Mouse (Mus musculus) liver, embryonic 14.5 days (tissue): ENCODE measurements around the gene Atxn1. TPM values are rescaled to one million over a fixed set of nuclear protein-coding genes. Genes with fewer than 3 reads are reported as not detected.

Experiments used
- ATAC-seq: fragments of 200-750 bp; cut with Nextera tagmentation; 2 replicates; pipeline ENCODE4 v1.8.0; 2017; ENCODE audit warnings: moderate number of reproducible peaks, mild to moderate bottlenecking, moderate library complexity; ENCODE audit not compliant: insufficient read depth
- DNase-seq, 3 experiments: peaks; one replicate each; pipeline ENCODE4 v3.0.0-alpha.2; 2012 to 2013; ENCODE audit warnings: low read depth in 3 of 3, low spot score in 3 of 3
- H3K27ac ChIP-seq: fragments of 300-500 bp; sonication (generic); 2 replicates; pipeline ENCODE4 v1.5.1; 2014; ENCODE audit warnings: moderate library complexity, mild to moderate bottlenecking, control low read depth, inconsistent platforms
- H3K27me3 ChIP-seq: fragments of 300-500 bp; sonication (generic); 2 replicates; pipeline ENCODE4 v1.6.1; 2014; ENCODE audit warnings: mild to moderate bottlenecking, low read length, moderate library complexity; ENCODE audit not compliant: control insufficient read depth, insufficient read depth
- H3K36me3 ChIP-seq: fragments of 300-500 bp; sonication (generic); replicated peaks from 2 replicates; pipeline ENCODE4 v1.6.1; 2014; ENCODE audit warnings: low read depth; ENCODE audit not compliant: control insufficient read depth, insufficient read depth
- H3K4me1 ChIP-seq, 2 experiments: fragments of 200-500 bp in 1 of 2; fragments of 300-500 bp in 1 of 2; sonication (generic) in 1 of 2; replicated peaks; 2 replicates each; pipeline ENCODE4 v1.6.1; 2012 to 2014; ENCODE audit warnings: antibody characterized with exemption in 1 of 2, inconsistent platforms in 1 of 2, low read length in 1 of 2; ENCODE audit not compliant: control insufficient read depth in 2 of 2, insufficient read depth in 2 of 2
- H3K4me2 ChIP-seq: fragments of 300-500 bp; sonication (generic); 2 replicates; pipeline ENCODE4 v1.6.1; 2014; ENCODE audit warnings: low read depth, mild to moderate bottlenecking, control low read depth, moderate library complexity
- H3K4me3 ChIP-seq, 2 experiments: fragments of 200-500 bp in 1 of 2; fragments of 300-500 bp in 1 of 2; sonication (generic) in 1 of 2; 2 replicates each; pipeline ENCODE4 v1.5.1; 2012 to 2014; ENCODE audit warnings: low read depth in 2 of 2, low read length in 2 of 2, mild to moderate bottlenecking in 2 of 2, control low read depth in 1 of 2, inconsistent platforms in 1 of 2, moderate library complexity in 1 of 2; ENCODE audit not compliant: insufficient read depth in 1 of 2
- H3K9ac ChIP-seq: fragments of 300-500 bp; sonication (generic); replicated peaks from 2 replicates; pipeline ENCODE4 v1.6.1; 2014; ENCODE audit warnings: mild to moderate bottlenecking, control low read depth, moderate library complexity
- H3K9me3 ChIP-seq: fragments of 300-500 bp; sonication (generic); 2 replicates; pipeline ENCODE4 v1.6.1; 2016; ENCODE audit warnings: low read length, mixed read lengths; ENCODE audit not compliant: control insufficient read depth
- CTCF ChIP-seq: IDR thresholded peaks from 2 replicates; pipeline ENCODE4 v1.5.1; 2016; ENCODE audit warnings: antibody characterized with exemption, low read depth, control low read depth
- EP300 ChIP-seq: IDR thresholded peaks from 2 replicates; pipeline ENCODE4 v1.6.1; 2016; ENCODE audit warnings: antibody characterized with exemption, low read depth
- WGBS: fragments of 180-500 bp; shearing (Covaris S2); extraction: QIAGEN DNeasy Blood & Tissue Kit; methylation state at CpG from one replicate; pipeline ENCODE4 v1.1.7; 2014; ENCODE audit not compliant: insufficient replicate concordance; 5-methylcytosine and 5-hydroxymethylcytosine counted together
- polyA plus RNA-seq, 2 experiments: library from polyadenylated mRNA; depleted of rRNA in 1 of 2; stranded (reverse) in 1 of 2; unstranded in 1 of 2; fragments of >200 nt; fragmentation: Nextera tagmentation in 1 of 2; extraction: Ambion mirVana in 1 of 2; gene quantifications; 2 replicates each; pipeline versions ENCODE4 v1.2.1 to v1.2.3; 2012 to 2014

Atxn1 gene
- polyA plus RNA-seq, 2 experiments = 1.0 to 1.2 TPM

DNA sequence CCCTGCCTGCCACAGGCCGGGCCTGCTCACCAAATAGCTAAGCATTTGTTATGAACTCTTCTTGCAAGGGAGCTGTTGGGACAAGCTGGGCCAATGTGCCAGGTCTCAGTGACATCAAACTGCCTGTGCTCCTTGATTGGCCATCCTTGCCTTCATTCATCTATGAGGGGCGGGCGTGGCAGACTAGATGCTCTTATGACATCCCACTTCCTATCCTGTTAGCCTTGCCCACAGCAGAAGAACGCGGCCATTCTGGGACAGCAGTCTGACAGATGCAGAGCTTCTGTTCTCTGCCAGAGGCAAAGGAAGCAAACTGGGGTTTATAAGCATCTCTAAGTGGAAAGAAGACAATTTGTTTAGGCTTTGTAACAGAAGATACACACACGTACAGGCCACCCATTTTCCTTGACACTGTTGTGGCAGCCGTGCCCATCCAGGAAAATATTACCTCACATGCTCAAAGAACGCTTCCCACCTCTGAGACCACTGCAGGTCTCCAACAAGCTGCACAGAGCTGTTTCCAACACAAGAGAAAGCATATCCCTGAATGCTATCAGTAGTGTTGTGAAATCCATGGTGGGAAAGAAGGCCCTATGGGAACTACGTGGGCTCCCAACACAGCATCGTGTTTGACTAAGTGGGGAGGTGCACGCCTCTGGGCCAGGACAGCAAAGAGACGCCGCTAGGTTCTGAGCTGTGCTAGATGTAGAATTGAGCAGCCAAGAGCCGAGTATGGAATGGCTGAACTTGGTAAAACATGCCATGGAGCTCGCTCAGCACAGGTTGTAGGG lies 162.0 kb downstream of the Atxn1 start:
- Histone ChIP-seq H3K4me3 (no peak overlapping the region), H3K27ac (no peak overlapping the region), H3K4me2 (no peak overlapping the region), H3K27me3 (no peaks in the 10 kb centered on the region), H3K36me3 (no peaks in the 10 kb centered on the region), H3K4me1 (no peaks in the 10 kb centered on the region), H3K9me3 (no peaks in the 10 kb centered on the region), H3K9ac (no peak overlapping the region)
- WGBS = 72% methylated on average over 15 of the region's 15 CpGs
- ATAC-seq (no peak), DNase-seq (no peak)
- TF ChIP-seq CTCF = no peak

GRCm38 (mm10) chr13:45798248-45798647 lies 166.6 kb downstream of the Atxn1 start:
- no peak overlapping the region for H3K9ac ChIP-seq
- no peak for ATAC-seq
- H3K4me2 ChIP-seq = no peak overlapping the region
- no peak for DNase-seq
- H3K9me3 ChIP-seq = no peaks in the 10 kb centered on the region
- H3K27ac ChIP-seq = no peak overlapping the region
- H3K4me1 ChIP-seq = no peaks in the 10 kb centered on the region
- WGBS = 64% methylated on average over 4 of the region's 4 CpGs
- no peak overlapping the region for H3K4me3 ChIP-seq
- no peak for TF ChIP-seq EP300
- H3K36me3 ChIP-seq = no peaks in the 10 kb centered on the region
- H3K27me3 ChIP-seq = no peaks in the 10 kb centered on the region

DNA sequence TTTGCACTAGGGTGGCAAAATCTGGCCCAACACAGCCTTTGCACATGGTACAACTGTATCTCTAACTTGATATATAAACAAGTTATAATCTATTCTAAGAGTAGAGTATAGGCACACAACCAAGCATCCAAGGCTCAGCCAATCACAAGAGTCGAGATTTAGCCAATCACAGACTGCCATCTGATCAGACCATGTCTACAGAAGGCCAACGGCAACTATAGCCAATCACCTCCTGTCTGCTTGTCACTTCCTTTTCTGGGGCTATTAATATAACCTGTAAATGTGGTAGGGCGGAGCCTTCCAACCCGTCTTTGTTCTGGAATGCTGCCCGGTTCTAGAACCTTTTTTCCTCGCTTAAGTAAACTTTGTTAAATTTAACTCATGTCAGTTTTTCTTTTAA lies 167.1 kb downstream of the Atxn1 start:
- Histone ChIP-seq H3K9ac (no peak overlapping the region), H3K27me3 (no peaks in the 10 kb centered on the region), H3K27ac (no peak overlapping the region), H3K4me2 (no peak overlapping the region), H3K4me3 (no peak overlapping the region), H3K9me3 (no peaks in the 10 kb centered on the region), H3K36me3 (no peaks in the 10 kb centered on the region), H3K4me1 (no peaks in the 10 kb centered on the region)
- no peak for TF ChIP-seq EP300
- no peak for TF ChIP-seq CTCF
- DNase-seq (no peak), ATAC-seq (no peak)
- 50% methylated on average over 6 of the region's 6 CpGs for WGBS

GRCm38 (mm10) chr13:45796286-45796685 lies 168.5 kb downstream of the Atxn1 start:
- WGBS = 73% methylated on average over 6 of the region's 6 CpGs
- Histone ChIP-seq H3K4me3 (no peak overlapping the region), H3K4me1 (no peaks in the 10 kb centered on the region), H3K9ac (no peak overlapping the region), H3K27ac (no peak overlapping the region), H3K4me2 (no peak overlapping the region), H3K9me3 (no peaks in the 10 kb centered on the region), H3K27me3 (no peaks in the 10 kb centered on the region), H3K36me3 (no peaks in the 10 kb centered on the region)
- DNase-seq = no peak
- TF ChIP-seq CTCF (no peak), EP300 (no peak)
- ATAC-seq = no peak

- Histone ChIP-seq H3K27ac (no peak overlapping the region), H3K4me1 (no peaks in the 10 kb centered on the region), H3K36me3 (no peaks in the 10 kb centered on the region), H3K27me3 (no peaks in the 10 kb centered on the region), H3K4me2 (no peak overlapping the region), H3K4me3 (no peak overlapping the region), H3K9ac (no peak overlapping the region), H3K9me3 (no peaks in the 10 kb centered on the region)
- ATAC-seq (no peak), DNase-seq (no peak)
- WGBS = 55% methylated on average over 3 of the region's 3 CpGs
- TF ChIP-seq CTCF = no peak
- TF ChIP-seq EP300 = no peak
Measured at GRCm38 (mm10) chr13:45793796-45794195, 171.0 kb downstream of the Atxn1 start.
